Mouse (Mus musculus) frontal cortex, adult (tissue): ENCODE results near the gene Crkl.
A peak's percentile ranks its signal among the peaks of the same experiment; 100 is the strongest.

Experiments
- ATAC-seq: cut with Nextera tagmentation; 2 replicates; pipeline ENCODE4 v1.9.2; 2017; ENCODE audit warnings: mild to moderate bottlenecking, moderate library complexity, mixed read lengths; ENCODE audit not compliant: low TSS enrichment

Gene Crkl

DNA sequence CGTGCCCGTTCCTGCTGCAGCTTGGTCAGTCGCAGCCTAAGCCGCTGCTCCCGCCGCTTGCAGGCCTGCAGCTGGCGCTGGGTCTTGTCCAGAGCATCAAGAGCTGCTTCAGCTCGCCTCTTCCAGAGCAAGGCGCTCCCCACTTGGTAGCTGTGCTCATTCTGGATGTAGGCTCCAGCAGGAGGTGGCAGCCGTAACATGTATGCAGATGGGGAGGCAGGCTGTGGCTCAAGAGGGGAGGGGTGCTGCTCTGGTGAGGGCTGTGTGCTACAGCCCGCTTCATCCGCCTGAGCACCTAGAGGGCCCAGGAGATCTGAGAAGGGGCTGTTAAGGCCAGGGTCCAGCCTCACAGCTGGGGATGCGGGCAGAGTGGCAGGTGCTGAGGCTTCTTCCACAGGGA lies 76.5 kb downstream of the Crkl start:
- ATAC-seq = no peak

DNA sequence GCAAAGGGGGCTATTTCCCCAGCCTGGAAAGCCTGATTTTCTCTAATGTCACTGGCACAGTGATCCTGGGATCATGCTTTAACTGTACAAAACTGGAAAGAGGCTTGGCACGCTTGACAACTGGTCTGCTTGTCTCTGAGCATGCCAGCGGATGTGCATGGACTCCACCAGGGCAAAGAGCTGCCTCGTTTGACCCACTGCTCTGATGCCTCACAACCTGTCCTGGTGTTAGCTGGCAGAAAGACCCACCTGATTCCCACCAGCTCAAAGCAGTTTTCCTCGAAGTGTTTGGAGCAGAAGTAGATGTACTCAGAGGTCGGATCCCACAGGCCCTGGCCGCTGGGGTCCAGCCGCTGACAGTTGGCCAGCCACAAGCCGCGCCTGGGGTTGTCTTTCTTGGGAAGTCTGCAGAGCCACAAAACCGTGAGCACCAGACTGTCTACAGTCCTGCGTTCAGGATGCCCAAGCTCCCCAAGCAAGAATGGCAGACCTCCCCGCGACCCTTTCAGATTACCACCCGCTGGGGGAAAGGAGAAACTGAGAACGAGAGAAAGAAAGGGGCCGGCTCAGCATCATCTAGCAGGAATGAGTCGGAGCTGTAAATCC lies 78.3 kb downstream of the Crkl start:
- no peak for ATAC-seq

DNA sequence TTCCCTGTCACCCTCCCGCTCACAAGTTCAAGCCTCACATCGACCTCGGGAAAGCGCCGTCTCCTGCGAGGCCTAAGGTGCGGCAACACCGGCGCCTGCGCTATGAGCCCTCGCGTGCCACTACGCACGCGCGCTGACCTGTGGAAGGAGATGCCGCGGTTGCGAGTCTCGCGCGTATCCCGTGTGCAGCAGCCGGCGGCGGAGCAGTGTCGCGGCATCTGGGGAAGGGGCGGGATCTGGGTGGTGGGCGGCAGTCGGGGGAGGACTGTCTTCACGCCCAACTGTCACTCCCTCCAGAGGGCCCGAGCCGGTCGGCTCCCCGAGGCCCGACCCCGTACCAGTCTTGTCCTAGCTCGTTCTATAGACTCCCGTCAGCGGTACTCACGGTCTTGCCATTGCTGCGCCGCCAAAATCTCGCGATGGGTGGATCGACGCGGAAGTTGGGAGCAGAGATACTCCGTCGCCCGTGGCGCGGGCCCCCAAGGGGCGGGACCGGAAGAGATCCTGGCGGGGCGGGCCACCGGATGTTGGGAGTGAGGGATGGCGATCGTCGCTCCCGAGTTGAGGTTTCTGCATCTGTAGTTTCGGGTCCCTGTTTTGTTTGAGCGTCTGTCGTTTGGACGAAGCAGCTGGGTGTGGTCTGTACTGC lies 79.0 kb downstream of the Crkl start, which contains the start of gene Thap7:
Gene Thap7, minus strand, starts transcription at position 497 of the 649 bp plus-strand sequence.
- ATAC-seq = peak; percentile 90

DNA sequence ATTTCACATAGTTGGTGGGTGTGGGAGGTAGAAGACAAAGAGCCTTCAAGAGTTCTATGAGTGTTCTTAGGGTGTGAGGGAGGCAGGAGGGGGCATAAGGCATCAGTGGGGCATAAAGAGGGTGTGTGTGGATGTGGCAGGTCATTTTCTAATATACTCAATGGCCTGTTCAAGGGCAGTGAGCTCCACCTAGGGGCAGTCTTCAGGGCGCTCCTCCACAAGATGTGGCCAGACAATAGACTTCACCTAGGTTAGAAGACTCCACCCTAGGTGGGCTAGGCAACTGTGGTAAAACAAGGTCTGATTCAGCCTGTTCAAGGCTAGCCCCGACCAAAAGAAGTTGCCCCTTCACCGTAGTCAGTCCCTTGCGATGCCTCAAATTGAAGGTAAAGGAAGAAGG lies 80.5 kb downstream of the Crkl start:
- no peak for ATAC-seq

DNA sequence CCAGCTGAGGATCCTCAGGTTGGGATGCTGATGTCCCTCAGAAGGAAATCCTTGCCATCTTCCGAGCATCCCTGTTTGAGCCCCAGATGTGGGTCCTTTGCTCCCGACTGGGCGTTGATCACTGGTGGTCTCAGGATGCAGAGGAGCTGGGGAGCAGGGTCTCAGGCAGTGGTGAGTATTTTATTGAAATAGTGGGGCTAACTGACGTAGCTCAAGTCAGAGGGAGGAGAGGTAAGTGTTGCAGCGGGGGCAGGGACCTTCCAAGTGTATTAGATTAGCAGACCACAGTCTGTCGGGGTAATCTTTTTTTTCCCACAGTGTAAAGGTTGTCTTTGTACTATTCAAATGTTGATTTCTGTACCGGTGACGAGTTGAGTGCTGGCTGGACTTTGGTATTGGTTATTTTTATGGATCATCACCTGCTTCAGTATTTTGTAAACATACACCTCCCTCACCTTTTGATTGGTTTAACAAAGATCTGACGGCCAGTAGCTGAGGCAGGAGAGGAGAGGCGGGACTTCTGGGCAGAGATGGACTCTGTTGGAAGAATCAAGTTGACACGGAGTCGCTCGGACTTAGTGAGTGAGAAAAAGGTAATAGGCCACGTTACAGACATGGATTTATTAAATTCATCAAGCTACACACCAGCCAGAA lies 81.0 kb downstream of the Crkl start:
- no peak for ATAC-seq

DNA sequence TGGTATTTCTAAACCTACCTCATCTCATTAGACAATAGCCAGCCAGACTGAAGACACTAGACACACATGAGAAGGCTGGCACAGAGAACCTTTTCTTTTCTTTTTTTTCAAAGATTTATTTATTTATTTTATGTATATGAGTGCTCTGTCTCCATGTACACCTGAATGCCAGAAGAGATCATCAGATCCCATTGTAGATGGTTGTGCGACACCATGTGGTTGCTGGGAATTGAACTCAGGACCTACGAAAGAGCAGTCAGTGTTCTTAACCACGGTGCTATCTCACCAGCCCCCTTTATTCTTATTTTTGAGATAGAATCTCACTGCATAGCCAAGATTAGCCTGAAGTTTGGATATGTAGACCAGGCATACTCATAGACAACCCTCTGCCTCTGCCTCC lies 84.8 kb downstream of the Crkl start:
- ATAC-seq = no peak
